Mouse (Mus musculus) ES-E14 (cell line): Measurements from ENCODE around the gene Cd151.

ENCODE experiments used
- CHD2 ChIP-seq: IDR thresholded peaks from 2 replicates; pipeline ENCODE4 v1.6.1; 2014; ENCODE audit warnings: mild to moderate bottlenecking, low read depth, low read length, inconsistent platforms
- HCFC1 ChIP-seq: IDR thresholded peaks from 2 replicates; pipeline ENCODE4 v1.6.1; 2012; ENCODE audit warnings: low read length, inconsistent platforms, borderline replicate concordance; ENCODE audit not compliant: insufficient read depth
- MAFK ChIP-seq: IDR thresholded peaks from 2 replicates; pipeline ENCODE4 v1.6.1; 2014; ENCODE audit warnings: mild to moderate bottlenecking, low read depth, low read length, inconsistent platforms; ENCODE audit not compliant: insufficient read depth

- TF ChIP-seq HCFC1, result no peak
- no peak for TF ChIP-seq MAFK
- no peak for TF ChIP-seq CHD2
Observed at GRCm38 (mm10) chr7:141493729-141494128, 26.5 kb downstream of the Cd151 start.
